Mouse (Mus musculus) bone marrow macrophage, adult 2 months (primary cell): ENCODE measurements around the gene Uggt2.

ENCODE experiments used
- CTCF ChIP-seq: IDR thresholded peaks from 2 replicates; pipeline ENCODE4 v1.5.1; 2012; ENCODE audit warnings: low read depth, mild to moderate bottlenecking, low read length, moderate library complexity
- POLR2A ChIP-seq: IDR thresholded peaks from 2 replicates; pipeline ENCODE4 v1.6.1; 2012; ENCODE audit warnings: mild to moderate bottlenecking, low read depth, low read length, borderline replicate concordance

- TF ChIP-seq CTCF (no peak), POLR2A (no peak)
Observed at GRCm38 (mm10) chr14:118958010-118958409, 141.2 kb downstream of the Uggt2 start.
